Mouse (Mus musculus) T-helper 17 cell (primary cell): ENCODE data around the gene Ppp1r9b.
"Not testable (repeated sequence)": the region's sequence is repeated elsewhere in the genome, so short reads cannot be mapped to it uniquely, and the experiment has no call there.

Experiments used
- in situ Hi-C, 2 experiments: fragments of 300-600 bp; cut with MboI, MseI; formaldehyde crosslinking; loops; 1 replicate in 1 of 2; 2 replicates in 1 of 2; pipeline ENCODE4 v1.15.1; 2025; ENCODE audit warnings: high pct_unique_total_duplicates in 2 of 2

Gene Ppp1r9b

DNA sequence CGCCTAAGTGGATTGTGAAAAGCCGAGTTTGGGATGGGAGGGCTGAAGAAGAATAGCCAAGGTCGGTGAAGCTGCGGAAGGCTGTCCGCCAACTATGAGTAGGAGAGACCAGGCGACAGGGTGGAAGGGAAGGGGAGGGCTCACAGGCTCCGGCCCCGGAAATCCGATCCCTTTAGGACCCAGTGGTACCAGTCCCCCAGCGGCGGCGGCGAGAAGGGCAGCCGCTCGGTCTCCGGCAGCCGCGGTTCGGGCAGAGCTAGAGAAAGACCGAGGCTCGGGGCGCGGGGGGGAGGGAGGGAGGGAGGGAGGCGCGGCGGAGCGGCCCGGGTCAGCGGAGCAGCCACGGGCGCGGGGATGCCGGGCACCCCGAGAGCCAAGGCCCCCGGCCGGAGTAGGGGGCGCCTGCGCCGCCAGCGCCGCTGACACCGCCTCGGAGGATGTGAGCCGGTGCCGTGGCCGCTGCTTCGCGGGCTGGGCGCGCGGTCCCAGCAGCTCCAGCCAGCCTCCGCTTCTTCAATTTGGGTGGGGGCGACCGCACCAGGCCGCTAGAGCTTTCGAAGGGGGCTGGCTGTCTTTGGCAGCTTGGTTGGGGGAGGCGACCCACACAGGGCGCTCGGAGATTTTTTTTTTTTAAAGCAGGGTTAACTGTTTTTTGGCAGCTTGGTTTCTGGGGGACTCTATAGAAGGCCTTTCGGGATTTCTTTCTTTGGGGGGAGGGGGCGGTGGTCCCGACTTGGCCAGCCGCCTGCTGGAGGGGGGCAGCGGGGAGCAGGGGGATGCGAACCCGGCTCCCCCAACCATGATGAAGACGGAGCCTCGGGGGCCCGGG is at the start of gene Ppp1r9b:
TSS of gene Ppp1r9b (plus strand) at position 287 of the 829 bp plus-strand sequence.
- in situ Hi-C loops, result no loop called here

DNA sequence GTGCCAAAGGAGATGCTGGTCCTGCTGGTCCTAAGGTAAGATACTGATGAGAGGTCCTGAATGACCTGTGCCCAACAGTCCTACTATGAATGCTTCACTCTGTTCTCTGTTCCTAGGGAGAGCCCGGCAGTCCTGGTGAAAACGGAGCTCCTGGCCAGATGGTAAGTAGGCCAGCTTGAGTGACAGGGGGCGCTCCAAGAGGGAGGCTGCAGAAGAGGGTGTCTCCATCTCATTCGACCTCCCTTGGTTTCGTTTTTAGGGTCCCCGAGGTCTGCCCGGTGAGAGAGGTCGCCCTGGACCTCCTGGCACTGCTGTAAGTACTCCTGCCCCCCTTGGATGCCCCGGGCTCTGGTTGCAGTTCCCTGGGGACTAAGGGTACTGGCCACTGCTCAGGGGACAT is 49.7 kb upstream of the Ppp1r9b start:
- in situ Hi-C loops, result no loop called here

DNA sequence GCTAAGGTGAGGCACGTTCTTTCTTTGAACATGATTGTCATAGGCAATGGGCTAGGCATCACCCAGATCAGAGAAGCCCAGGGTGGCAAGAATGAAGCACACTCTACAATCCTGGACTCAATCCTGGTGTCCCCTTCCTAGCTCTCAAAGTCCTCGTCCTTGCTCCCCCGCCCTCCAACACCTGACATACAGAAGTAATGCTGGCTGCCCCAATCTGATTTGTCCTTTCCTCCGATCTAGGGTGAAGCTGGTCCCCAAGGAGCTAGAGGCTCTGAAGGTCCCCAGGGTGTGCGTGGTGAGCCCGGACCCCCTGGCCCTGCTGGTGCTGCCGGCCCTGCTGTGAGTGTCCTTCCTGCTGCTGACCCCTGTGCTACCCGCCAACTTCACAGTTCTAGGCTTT is 49.1 kb upstream of the Ppp1r9b start:
- in situ Hi-C loops, result no loop called here

DNA sequence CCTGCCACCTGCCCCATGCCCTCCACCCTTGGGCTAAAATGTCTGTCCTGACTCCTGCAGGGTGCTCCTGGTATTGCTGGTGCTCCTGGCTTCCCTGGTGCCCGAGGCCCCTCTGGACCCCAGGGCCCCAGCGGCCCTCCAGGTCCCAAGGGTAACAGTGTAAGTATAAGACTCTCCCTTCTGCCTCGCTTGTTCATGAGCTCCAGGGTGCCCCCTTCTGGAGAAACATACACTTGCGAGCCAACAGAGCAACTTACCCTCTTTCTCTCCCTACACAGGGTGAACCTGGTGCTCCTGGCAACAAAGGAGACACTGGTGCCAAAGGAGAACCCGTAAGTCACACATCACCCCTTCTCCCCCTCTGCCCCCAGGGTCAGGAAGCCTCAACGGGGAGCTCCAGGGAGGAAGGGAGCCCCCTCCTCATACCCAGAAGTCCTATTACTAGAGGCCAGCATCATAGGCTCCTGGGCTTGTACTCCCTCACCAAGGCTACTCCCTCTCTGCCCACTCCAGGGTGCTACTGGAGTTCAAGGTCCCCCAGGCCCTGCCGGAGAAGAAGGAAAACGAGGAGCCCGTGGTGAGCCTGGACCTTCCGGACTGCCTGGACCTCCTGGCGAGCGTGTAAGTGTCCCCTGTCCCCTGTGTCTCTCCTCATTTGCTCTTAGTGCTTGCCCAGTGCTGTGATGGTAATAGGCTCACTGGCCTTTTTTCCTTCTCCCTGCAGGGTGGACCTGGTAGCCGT is 48.4 kb upstream of the Ppp1r9b start:
- in situ Hi-C loops, result no loop called here

DNA sequence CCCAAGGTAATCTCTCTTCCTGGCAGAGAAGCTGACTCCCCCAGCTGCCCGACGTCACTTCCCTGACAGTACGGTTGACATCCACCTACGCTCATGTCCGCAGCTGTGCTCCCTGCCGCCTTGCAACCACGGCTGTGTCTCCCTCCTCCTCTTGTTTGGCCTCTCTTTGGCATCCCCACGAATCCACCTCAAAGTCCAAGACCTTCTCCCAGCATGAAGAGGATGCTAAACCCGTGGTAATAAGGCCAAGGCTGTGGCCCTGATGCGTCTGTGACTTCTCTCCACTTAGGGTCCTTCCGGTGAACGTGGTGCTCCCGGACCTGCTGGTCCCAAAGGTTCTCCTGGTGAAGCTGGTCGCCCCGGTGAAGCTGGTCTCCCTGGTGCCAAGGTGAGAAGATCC is 47.8 kb upstream of the Ppp1r9b start:
- in situ Hi-C loops, result no loop called here

DNA sequence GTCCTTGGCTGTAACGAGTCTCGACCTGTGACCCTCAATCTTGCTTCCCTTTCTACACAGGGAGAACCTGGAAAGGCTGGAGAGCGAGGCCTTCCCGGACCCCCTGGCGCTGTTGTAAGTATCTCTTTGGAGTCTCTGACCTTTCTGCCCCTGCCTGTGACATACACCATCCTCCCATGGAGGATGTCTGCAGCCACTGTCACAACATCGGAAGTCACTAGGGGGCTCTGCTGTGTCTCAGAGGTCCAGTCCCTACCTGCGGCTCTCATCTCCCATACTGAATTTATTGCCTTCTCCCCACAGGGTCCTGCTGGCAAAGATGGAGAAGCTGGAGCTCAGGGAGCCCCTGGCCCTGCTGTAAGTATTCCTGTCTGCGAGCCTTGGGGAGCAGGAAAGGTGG is 46.5 kb upstream of the Ppp1r9b start:
- in situ Hi-C loops, result no loop called here

DNA sequence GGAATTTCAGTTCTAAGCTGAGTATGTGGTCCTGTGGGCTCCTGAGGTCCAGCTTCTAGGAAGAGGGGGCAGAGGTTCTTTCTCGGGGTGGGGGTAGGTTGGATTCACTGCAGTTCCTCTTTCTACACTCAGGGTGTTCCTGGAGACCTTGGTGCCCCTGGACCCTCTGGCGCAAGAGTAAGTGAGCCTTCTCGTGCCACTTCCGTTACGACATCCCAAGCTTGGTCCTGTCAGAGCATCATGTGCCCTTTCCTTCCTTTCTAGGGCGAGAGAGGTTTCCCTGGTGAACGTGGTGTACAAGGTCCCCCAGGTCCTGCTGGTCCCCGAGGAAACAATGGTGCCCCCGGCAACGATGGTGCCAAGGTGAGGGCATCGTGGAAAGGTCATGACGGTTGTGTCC is 45.6 kb upstream of the Ppp1r9b start:
- in situ Hi-C loops, result loop anchor here in 1 of 2 experiments (5.0 kb wide), 1 partner anchor 83 kb away; no protein-coding TSS in a partner anchor

DNA sequence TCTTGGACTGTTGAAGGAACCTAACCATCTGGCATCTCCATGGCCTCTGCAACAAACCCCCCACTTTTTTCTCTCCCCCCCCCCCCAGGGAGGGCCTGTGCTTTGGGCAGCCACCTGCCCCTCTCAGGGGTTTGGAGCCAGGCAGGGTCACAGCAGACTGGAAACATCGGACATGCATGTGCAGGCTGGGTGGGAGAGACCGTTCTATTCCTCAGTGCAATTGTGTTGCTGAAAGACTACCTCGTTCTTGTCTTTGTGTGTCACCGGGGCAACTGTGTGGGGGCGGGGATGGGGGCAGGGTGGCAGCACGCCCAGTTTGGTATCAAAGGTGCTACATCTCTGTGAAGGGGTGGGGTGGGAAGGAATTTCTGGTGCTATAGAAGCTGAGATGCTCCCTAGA is 38.7 kb upstream of the Ppp1r9b start:
- in situ Hi-C loops, result no loop called here

DNA sequence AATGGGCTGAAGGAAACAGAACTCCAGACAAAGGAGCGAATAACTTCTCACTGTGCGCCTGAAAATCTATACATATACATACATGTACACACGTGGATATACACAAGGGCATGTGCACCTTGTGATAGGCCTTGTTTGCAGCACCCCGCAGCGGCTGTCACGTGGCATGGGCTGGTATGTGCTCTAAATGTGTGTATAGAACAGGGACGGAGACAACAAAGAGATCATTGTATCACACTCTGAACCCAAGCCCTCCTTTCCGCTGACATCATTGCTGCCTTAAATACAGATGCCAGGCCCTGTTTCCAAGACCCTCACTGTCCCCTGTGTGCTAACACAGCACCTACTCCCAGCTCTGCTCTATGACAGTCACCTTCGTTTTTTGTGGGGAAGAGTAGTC is 35.7 kb upstream of the Ppp1r9b start:
- in situ Hi-C loops, result no loop called here

DNA sequence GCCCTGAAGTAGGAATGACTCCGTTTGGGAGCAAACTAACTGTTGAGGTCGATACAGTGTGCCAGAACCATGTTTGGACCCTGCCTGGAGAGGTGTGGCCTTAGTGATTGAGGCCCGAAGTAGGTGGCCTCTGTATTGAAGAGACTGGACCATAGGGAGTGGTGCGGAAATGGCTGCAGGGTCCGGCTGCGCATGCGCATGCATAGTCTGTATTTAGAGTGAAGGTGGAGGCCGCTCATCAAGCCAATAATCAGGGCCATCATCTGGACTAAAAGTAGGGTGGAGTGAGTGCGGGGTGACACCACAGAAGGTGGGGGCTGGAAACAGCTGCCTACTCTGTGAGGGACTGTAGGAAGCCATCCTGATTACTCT is 33.2 kb upstream of the Ppp1r9b start:
- in situ Hi-C loops, result no loop called here

DNA sequence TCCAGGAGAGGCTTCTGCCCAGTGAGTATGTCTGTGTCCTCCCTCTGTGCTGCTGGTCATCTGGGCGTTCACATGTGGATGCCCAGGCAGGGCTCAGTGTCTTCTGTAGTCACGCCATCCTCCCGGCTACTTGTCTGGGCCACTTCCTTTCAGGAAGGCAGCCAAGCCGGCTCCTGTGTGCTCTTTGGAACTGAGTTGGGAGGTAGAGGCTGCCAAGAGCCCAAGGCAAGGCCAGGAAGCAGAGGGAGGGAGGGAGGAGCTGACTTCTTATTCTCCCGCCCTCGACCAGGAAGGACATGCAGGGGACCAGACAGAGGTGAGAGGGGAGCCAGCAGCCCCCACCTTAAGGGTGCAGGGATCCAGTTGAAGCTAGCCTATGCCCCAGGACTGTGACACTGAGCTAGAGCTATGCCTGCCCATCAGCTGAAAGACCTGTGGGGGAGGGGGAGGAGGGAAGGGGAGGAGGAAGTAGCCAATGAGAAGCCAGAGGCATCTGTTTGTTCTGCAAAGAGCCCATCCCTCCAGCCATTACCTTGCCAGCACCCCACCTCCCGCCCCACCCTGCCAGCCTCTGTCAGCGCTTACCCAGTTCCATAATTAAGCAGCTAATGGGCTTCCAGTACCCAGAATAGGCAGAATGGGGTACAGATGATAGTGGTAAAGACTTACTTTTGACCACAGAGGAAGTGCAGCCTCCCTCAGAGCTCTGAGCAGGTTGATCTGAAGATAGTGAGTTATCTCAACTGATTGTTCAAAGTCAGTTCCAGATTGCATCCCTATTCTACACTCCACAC is 32.6 kb upstream of the Ppp1r9b start:
- in situ Hi-C loops, result no loop called here

DNA sequence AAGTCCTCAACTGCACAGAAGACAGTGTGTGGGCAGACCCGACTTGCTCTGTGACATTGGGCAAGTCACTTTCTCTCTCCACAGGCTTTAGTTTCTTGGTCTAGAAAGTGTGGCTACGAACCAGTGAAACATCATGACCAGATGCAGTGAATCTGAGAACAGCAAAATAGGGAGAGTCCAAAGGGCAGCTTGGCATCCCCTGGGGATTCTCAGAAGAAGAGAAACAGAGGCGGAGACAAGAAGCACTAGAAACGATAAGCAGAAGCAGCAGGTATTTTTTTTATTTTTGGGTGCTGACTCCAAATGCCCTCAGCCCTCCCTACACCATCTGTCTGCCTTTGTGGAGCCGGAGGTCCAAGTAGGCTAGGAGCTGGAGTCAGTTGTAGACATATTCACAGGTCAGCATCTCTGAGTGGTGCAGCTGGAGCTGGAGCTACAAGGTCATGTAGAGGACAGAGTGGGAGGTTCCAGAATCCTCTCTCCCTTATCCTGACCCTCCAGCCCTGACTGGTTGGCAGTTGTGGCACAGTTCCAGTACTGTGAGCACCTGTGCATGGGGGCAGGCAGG is 28.2 kb upstream of the Ppp1r9b start:
- in situ Hi-C loops, result no loop called here

DNA sequence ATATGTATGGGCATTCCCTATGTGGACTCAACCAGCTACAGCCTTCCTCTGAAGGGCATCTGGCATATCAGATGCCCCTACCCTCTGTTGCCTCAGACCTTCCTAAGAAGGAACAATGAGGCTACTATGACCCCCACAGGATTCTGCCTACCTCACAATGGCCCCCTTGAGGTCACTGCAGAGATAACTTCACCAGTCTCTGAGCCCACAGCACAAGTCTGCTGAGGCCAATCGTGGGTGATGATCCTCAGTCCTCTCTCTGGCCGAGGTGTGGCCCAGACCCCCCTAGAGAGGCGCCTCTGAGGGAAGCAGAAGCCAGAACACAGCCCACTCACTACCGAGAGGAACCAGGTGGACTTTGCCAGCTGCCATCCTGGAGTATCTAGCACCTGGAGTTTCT is 23.4 kb upstream of the Ppp1r9b start, which contains the start of gene Hils1:
TSS of gene Hils1 (plus strand) at position 175 of the 400 bp plus-strand sequence.
- in situ Hi-C loops, result no loop called here

DNA sequence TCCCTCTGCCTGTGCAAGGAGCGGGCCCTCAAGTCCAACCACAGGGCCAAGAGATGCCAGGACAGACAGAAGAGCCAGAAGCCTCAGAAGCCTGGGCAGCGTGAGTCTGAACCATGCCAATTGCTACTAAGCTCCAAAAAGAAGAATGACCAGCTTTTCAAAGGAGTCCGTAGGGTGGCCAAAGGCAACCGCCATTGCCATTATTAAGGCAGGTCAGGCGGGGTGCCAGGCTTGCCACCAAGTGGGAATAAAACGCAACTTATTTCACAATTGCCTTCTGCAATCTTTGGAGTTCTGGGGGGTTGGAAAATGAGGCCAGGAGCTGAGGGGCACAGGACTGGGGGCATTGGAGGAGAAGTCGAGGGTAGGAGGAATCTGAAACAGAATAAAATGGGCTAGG is 22.6 kb upstream of the Ppp1r9b start:
- in situ Hi-C loops, result no loop called here

DNA sequence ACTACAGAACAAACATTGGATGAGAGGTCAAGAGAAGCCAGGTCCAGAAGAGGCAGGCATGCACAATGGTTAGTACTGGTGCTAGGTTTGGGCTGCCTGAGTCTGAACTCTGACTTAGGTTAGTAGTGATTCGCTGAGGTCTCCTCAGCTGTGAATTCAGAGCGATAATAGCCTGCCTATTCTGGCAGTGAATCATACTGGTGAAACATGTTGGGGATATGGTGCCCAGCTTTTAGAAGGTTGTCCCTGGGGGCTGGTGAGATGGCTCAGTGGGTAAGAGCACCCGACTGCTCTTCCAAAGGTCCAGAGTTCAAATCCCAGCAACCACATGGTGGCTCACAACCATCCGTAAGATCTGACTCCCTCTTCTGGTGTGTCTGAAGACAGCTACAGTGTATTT is 21.1 kb upstream of the Ppp1r9b start:
- in situ Hi-C loops, result not testable (repeated sequence)

DNA sequence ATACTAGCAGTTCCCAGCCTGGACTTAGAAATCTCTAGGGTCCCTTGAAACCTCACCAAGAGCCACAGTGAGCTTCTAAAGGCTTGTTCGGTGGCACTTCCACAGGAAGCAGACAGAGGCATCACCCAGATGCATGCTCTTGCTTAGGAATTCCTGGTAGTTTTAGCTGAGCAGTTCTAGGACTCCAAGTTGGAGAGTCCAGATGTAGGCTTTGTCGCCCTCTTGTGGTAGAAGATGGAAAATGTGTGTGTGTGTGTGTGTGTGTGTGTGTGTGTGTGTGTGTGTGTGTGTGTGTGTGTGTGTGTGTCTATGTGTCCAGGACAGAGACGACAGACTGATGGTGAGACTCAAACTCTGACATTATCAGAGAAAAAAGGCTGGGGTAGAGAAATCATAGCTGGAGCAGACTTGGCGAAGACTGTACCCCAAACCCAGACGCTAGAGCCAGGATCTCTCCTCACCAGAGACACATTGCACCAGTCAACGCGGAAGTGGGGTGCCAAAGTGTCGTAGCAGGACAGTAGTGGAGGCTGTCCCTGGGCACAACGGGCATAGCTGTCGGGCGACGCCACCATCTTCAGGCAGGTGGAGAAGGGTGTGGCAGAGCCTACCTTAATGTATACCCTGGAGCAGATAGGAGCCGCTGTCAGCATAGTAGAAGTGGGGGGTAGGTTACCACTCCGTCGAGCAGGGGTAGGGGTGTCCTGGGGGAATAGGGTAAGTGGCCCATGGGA is 20.5 kb upstream of the Ppp1r9b start:
- in situ Hi-C loops, result no loop called here

DNA sequence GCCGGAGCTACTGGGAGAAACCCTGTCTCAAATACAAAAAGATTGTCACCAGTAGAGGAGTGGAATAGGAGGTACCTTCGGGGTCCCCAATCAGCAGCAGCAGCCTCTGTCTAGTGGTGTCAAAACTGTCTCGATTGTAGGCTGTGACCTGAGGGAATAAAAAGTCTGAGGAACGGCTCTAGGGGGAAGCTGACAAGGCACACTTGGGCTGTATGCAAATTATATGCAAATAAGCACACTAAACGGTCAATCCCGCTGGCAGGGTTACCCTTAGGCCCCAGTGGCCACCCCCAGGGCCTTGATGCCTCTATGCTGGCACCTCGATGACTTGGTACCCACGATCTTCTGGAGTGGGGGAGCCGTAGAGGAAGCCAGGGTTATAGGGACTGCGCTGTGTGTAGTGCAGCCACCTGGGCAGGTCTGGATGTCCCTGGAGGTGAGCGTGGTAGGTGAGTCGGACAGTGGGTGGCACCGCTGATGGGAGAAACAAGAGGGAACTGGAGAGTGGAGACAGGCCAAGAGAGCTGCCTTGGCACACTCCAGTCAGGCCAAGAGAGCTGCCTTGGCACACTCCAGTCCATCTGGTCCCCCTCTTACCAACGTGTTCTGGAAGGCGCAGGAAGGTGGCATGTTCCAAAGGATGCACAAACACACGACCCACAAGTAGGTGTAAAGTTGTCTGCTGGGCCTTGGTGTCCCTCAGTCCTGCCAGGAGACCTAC is 18.8 kb upstream of the Ppp1r9b start:
- in situ Hi-C loops, result no loop called here

DNA sequence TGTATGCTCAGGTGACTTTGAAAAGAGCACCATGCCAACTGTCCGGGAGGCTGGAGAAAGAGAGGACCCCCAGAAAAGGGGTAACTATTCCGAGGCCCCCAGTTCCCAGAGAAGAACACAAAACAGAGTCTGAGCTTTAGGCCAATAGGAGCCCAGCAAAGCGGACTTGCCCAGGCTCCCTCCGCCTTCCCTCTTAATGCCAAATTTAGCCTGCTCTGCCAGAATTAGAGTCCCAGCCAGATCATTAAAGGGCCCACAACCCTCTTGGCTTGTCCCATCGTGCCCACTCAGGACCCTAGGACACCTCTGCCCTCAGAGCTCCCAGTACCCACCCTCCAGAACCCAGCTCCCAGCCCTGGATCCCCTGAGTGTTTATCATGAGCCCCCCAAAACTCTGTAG is 17.9 kb upstream of the Ppp1r9b start:
- in situ Hi-C loops, result no loop called here

DNA sequence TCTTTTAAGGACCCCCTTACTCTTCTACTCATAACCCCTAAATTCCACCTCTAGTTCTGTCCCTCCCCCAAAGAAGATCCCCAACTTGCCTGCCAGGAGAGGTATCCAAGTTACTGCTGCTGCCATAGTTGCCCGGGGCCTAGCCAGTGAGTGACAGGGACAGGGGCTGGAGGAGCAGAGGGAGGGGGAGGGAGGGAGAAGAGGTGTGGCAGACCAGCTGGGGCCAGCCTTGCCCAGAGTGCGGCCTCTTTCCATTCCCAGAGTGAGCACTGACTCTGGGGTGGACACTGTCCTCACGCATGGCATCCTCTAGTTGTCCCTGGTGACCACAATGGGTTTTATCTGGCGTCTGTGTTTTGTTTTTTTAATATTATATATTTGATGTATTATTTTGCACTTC is 17.5 kb upstream of the Ppp1r9b start:
- in situ Hi-C loops, result no loop called here

DNA sequence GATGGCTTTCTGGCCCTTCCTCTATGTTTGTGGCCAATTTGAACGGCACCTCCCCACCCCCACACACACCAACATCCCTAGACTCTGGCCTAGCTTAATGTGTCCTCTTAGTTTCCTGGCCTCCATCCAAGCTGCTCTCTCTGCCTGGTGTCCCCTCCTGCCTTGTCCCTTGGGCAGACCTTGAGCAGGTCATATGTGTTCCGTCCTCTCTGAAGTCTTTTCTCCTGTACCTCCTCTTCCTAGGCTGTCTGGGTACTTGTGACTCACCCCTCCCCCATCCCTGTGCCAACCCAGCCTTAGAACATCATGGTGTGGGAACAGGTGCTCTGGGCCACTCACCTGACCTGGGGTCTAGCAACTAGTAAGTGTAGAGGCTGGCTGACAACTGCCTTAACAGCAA is 15.9 kb upstream of the Ppp1r9b start:
- in situ Hi-C loops, result no loop called here

DNA sequence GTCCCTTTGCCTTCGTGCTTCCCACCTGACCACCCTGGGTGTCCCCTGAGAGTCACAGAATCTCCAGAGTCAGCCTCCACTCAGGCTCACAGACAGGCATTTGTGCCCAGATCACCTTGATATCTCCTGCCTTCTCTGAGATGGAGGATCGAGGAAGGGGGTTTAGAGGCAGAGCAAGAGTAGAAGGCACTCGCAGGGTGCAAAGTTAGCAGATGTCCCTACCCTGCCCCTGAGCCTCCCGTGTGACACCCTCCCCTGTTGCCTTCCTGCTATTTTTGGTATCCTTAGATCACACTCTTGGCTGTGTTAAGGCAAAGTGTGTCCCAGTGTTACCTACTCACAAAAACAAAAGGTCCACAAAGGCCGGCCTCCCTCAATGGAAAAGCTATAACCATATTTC is 14.6 kb upstream of the Ppp1r9b start, which contains the start of gene Sgca:
TSS of gene Sgca (minus strand) at position 129 of the 400 bp plus-strand sequence.
- in situ Hi-C loops, result no loop called here
